Mouse (Mus musculus) forebrain, embryonic 10.5 days (tissue): ENCODE measurements around the gene Zscan18. TPM values are rescaled to one million over a fixed set of nuclear protein-coding genes. Genes with fewer than 3 reads are reported as not detected.
A peak's percentile ranks its signal among the peaks of the same experiment; 100 is the strongest.

ENCODE experiments used
- DNase-seq: peaks from one replicate; pipeline ENCODE4 v3.0.0-alpha.2; 2017; ENCODE audit warnings: low spot score; ENCODE audit errors: extremely low spot score
- H3K27ac ChIP-seq: fragments of 300-500 bp; sonication (generic); 2 replicates; pipeline ENCODE4 v1.5.1; 2016; ENCODE audit warnings: mild to moderate bottlenecking
- H3K27me3 ChIP-seq: fragments of 300-500 bp; sonication (generic); 2 replicates; pipeline ENCODE4 v1.6.1; 2016; ENCODE audit warnings: mild to moderate bottlenecking; ENCODE audit not compliant: poor library complexity, severe bottlenecking
- H3K36me3 ChIP-seq: fragments of 300-500 bp; sonication (generic); replicated peaks from 2 replicates; pipeline ENCODE4 v1.6.1; 2016; ENCODE audit warnings: mild to moderate bottlenecking, moderate library complexity
- H3K4me1 ChIP-seq: fragments of 300-500 bp; sonication (generic); 2 replicates; pipeline ENCODE4 v1.6.1; 2016
- H3K4me3 ChIP-seq: fragments of 300-500 bp; sonication (generic); 2 replicates; pipeline ENCODE4 v1.5.1; 2016; ENCODE audit warnings: mild to moderate bottlenecking, moderate library complexity
- H3K9me3 ChIP-seq: fragments of 300-500 bp; sonication (generic); 2 replicates; pipeline ENCODE4 v1.6.1; 2016; ENCODE audit warnings: mild to moderate bottlenecking, moderate library complexity
- WGBS: fragments of 180-500 bp; shearing (Covaris S2); methylation state at CpG from one replicate; pipeline ENCODE4 v1.1.7; 2016; 5-methylcytosine and 5-hydroxymethylcytosine counted together
- polyA plus RNA-seq: library from polyadenylated mRNA; unstranded; fragments of >200 nt; fragmentation: Nextera tagmentation; extraction: Ambion mirVana; gene quantifications from 2 replicates; pipeline ENCODE4 v1.2.1, GENCODE M21; 2016

Zscan18 gene
- polyA plus RNA-seq, 1 experiment from 2014 or later = 13.2 TPM

GRCm38 (mm10) chr7:12780151-12780830 is 23.1 kb downstream of the Zscan18 start:
- under 1% methylated on average over 57 of the region's 57 CpGs for WGBS
- peak overlapping the region; percentile 88 for H3K27ac ChIP-seq
- 0 out of 2 replicates have a peak, but pooled peaks cover under 1% of the 10 kb centered on the region for H3K9me3 ChIP-seq

GRCm38 (mm10) chr7:12779782-12780150 is 23.7 kb downstream of the Zscan18 start:
- Histone ChIP-seq H3K27me3 (no peaks in the 10 kb centered on the region), H3K36me3 (peaks cover 8% of the 10 kb centered on the region), H3K9me3 (peaks cover 6% of the 10 kb centered on the region; the same call in 1 of the 2 replicates), H3K27ac (peak overlapping the region; percentile 88), H3K4me1 (peaks cover 15% of the 10 kb centered on the region), H3K4me3 (peak overlapping the region; percentile 83)
- DNase-seq = no peak
- WGBS = 20% methylated on average over 10 of the region's 10 CpGs

More at GRCm38 (mm10) chr7:12780151-12780830, 23.1 kb downstream of the Zscan18 start:
- H3K36me3 ChIP-seq = peaks cover 3% of the 10 kb centered on the region
- H3K27me3 ChIP-seq = no peaks in the 10 kb centered on the region
- H3K4me3 ChIP-seq = peak overlapping the region; percentile 83
- peaks cover 15% of the 10 kb centered on the region for H3K4me1 ChIP-seq
- peak; percentile 85 for DNase-seq

GRCm38 (mm10) chr7:12779141-12779540 is 24.3 kb downstream of the Zscan18 start:
- peak; percentile 10 for DNase-seq
- peaks cover 14% of the 10 kb centered on the region for H3K36me3 ChIP-seq
- peaks cover 6% of the 10 kb centered on the region; the same call in 1 of the 2 replicates for H3K9me3 ChIP-seq
- H3K27me3 ChIP-seq = no peaks in the 10 kb centered on the region
- no peak overlapping the region for H3K27ac ChIP-seq
- WGBS = 90% methylated on average over 5 of the region's 5 CpGs
- peak overlapping the region; percentile 83; the same call in 1 of the 2 replicates for H3K4me3 ChIP-seq
- H3K4me1 ChIP-seq = peaks cover 15% of the 10 kb centered on the region

- Histone ChIP-seq H3K27ac (no peak overlapping the region), H3K27me3 (no peaks in the 10 kb centered on the region), H3K36me3 (peaks cover 55% of the 10 kb centered on the region), H3K9me3 (peaks cover 6% of the 10 kb centered on the region; the same call in 1 of the 2 replicates), H3K4me3 (no peak overlapping the region), H3K4me1 (peaks cover 4% of the 10 kb centered on the region)
- no peak for DNase-seq
- 97% methylated on average over 1 of the region's 1 CpGs for WGBS
Observed at GRCm38 (mm10) chr7:12774606-12775005, 28.8 kb downstream of the Zscan18 start.

GRCm38 (mm10) chr7:12774111-12774510 is 29.3 kb downstream of the Zscan18 start:
- H3K4me1 ChIP-seq = no peaks in the 10 kb centered on the region
- H3K27me3 ChIP-seq = no peaks in the 10 kb centered on the region
- no peak overlapping the region for H3K27ac ChIP-seq
- peaks cover 6% of the 10 kb centered on the region; the same call in 1 of the 2 replicates for H3K9me3 ChIP-seq
- H3K4me3 ChIP-seq = no peak overlapping the region
- 92% methylated on average over 9 of the region's 9 CpGs for WGBS
- H3K36me3 ChIP-seq = peaks cover 60% of the 10 kb centered on the region
- no peak for DNase-seq

GRCm38 (mm10) chr7:12749431-12750198 is 53.8 kb downstream of the Zscan18 start:
- DNase-seq = no peak

GRCm38 (mm10) chr7:12734904-12735303 is 68.5 kb downstream of the Zscan18 start, which contains the start of gene Vmn2r56:
Gene Vmn2r56 (minus strand): TSS chr7:12735004.
- 62% methylated on average over 1 of the region's 1 CpGs for WGBS
- Histone ChIP-seq H3K27me3 (no peaks in the 10 kb centered on the region), H3K9me3 (peaks cover 47% of the 10 kb centered on the region), H3K27ac (no peak within 1 kb of the TSS), H3K4me1 (no peaks in the 10 kb centered on the region), H3K4me3 (no peak within 1 kb of the TSS), H3K36me3 (no peaks in the 10 kb centered on the region)
- no peak for DNase-seq

More at GRCm38 (mm10) chr7:12749431-12750198, 53.8 kb downstream of the Zscan18 start:
- Histone ChIP-seq H3K4me1 (no peaks in the 10 kb centered on the region), H3K9me3 (peaks cover 19% of the 10 kb centered on the region), H3K4me3 (no peak overlapping the region), H3K27me3 (no peaks in the 10 kb centered on the region), H3K27ac (no peak overlapping the region), H3K36me3 (no peaks in the 10 kb centered on the region)
- 72% methylated on average over 24 of the region's 24 CpGs for WGBS

Other genes with a start within 250 kb of the Zscan18 start
- gene Vmn2r53, start 194.8 kb downstream of the Zscan18 start, polyA plus RNA-seq = not detected in 2 replicates
- gene Vmn2r54, start 163.3 kb downstream of the Zscan18 start, polyA plus RNA-seq = not detected in 2 replicates
- gene Vmn2r55, start 118.6 kb downstream of the Zscan18 start, polyA plus RNA-seq = not detected in 2 replicates
- not detected in 2 replicates for gene Vmn2r56, start 68.6 kb downstream of the Zscan18 start, polyA plus RNA-seq
- gene Zfp329, start 15.2 kb upstream of the Zscan18 start, polyA plus RNA-seq = 17.8 and 18.4 TPM in 2 replicates
- gene Zfp110, start 31.1 kb upstream of the Zscan18 start, polyA plus RNA-seq = 28.7 and 30.1 TPM in 2 replicates
- 4.4 and 5.1 TPM in 2 replicates for gene Zfp128, start 77.5 kb upstream of the Zscan18 start, polyA plus RNA-seq
- gene Zscan22, start 94.2 kb upstream of the Zscan18 start, polyA plus RNA-seq = 18.5 and 19.8 TPM in 2 replicates
- gene Rps5, start 118.7 kb upstream of the Zscan18 start, polyA plus RNA-seq = 1,023 and 1,050 TPM in 2 replicates
- gene Rnf225, start 123.8 kb upstream of the Zscan18 start, polyA plus RNA-seq = 0.55 and 1.0 TPM in 2 replicates
- 10.5 and 11.1 TPM in 2 replicates for gene Zfp324, start 162.2 kb upstream of the Zscan18 start, polyA plus RNA-seq
- gene Zfp446, start 174.2 kb upstream of the Zscan18 start, polyA plus RNA-seq = 16.5 and 17.7 TPM in 2 replicates
- not detected in 2 replicates for gene Slc27a5, start 194.6 kb upstream of the Zscan18 start, polyA plus RNA-seq
- gene Trim28, start 195.5 kb upstream of the Zscan18 start, polyA plus RNA-seq = 415 and 417 TPM in 2 replicates
- 29.7 and 30.7 TPM in 2 replicates for gene Zbtb45, start 206.4 kb upstream of the Zscan18 start, polyA plus RNA-seq
- 97.3 and 102 TPM in 2 replicates for gene Chmp2a, start 231.2 kb upstream of the Zscan18 start, polyA plus RNA-seq
- gene Ube2m, start 234.6 kb upstream of the Zscan18 start, polyA plus RNA-seq = 82.9 and 88.7 TPM in 2 replicates